ENCODE assay signal across 11 mouse cellular contexts in genomic region chr13:44624716-44625115, GRCm38 (mm10).
DNase-seq lines count a peak whose midpoint lies in the region; ATAC-seq lines count a peak whose summit lies in the region.
"Had no signal": no experiment of that assay in that cellular context is flagged by ENCODE, and none has a peak within 500 bp of the region (broad histone marks: within the 10 kb centered on the region; RNA-seq: fewer than 3 reads in every experiment).

No protein-coding gene starts in this region.

- H3K36me3 ChIP-seq in forebrain, embryonic 16.5 days (ENCODE audit: control insufficient read depth, insufficient read depth) = no peaks in the 10 kb centered on the region
- H3K36me3 ChIP-seq in forebrain, embryonic 15.5 days = no peaks in the 10 kb centered on the region
- H3K36me3 ChIP-seq in midbrain, embryonic 10.5 days = no peaks in the 10 kb centered on the region
- H3K36me3 ChIP-seq in midbrain, embryonic 13.5 days = no peaks in the 10 kb centered on the region
- H3K36me3 ChIP-seq: embryonic facial prominence, embryonic 13.5 days; limb, embryonic 13.5 days had no signal

- H3K4me2 ChIP-seq in forebrain, embryonic 16.5 days (ENCODE audit: low read length) = no peak overlapping the region
- H3K4me2 ChIP-seq in forebrain, embryonic 15.5 days (replicated peaks) = no peak overlapping the region
- H3K4me2 ChIP-seq in midbrain, embryonic 13.5 days (replicated peaks) = no peak overlapping the region
- H3K4me2 ChIP-seq: embryonic facial prominence, embryonic 13.5 days; limb, embryonic 13.5 days; midbrain, embryonic 11.5 days had no signal

- H3K27ac ChIP-seq in forebrain, embryonic 16.5 days (ENCODE audit: low read length) = no peak overlapping the region
- H3K27ac ChIP-seq in forebrain, embryonic 15.5 days (replicated peaks) = no peak overlapping the region
- peak overlapping the region; percentile 39 for H3K27ac ChIP-seq in midbrain, embryonic 10.5 days (replicated peaks)
- H3K27ac ChIP-seq in midbrain, embryonic 13.5 days = no peak overlapping the region
- H3K27ac ChIP-seq: embryonic facial prominence, embryonic 13.5 days; limb, embryonic 13.5 days had no signal

- ATAC-seq in forebrain, embryonic 16.5 days = no peak
- no peak for ATAC-seq in forebrain, embryonic 15.5 days (replicated peaks)
- no peak for ATAC-seq in midbrain, embryonic 13.5 days

- no peaks in the 10 kb centered on the region; the same call in 1 of the 2 replicates for H3K27me3 ChIP-seq in forebrain, embryonic 16.5 days (replicated peaks; ENCODE audit: control insufficient read depth, insufficient read depth, low read length)
- H3K27me3 ChIP-seq in forebrain, embryonic 15.5 days = no peaks in the 10 kb centered on the region
- no peaks in the 10 kb centered on the region; the same call in none of the 2 replicates for H3K27me3 ChIP-seq in midbrain, embryonic 10.5 days (ENCODE audit: low read depth, poor library complexity, severe bottlenecking)
- H3K27me3 ChIP-seq in midbrain, embryonic 13.5 days = 0 out of 2 replicates have a peak, but pooled peaks cover 2% of the 10 kb centered on the region
- H3K27me3 ChIP-seq: embryonic facial prominence, embryonic 13.5 days; limb, embryonic 13.5 days had no signal

- DNase-seq in midbrain, embryonic 10.5 days (ENCODE audit: low spot score) = peak; percentile 31
- DNase-seq in R1 (ENCODE audit: low read depth, low spot score) = peak; percentile 45
- peak; percentile 46 to 70 for DNase-seq in spleen, postnatal 4 days (ENCODE audit: low spot score in 2 of 2)
- DNase-seq in gastrocnemius, postnatal 36 days = no peak
- no peak for DNase-seq in layer of hippocampus, postnatal 25 days (ENCODE audit: extremely low spot score in 1 of 2, low spot score in 1 of 2)

- no peaks in the 10 kb centered on the region for H3K9me3 ChIP-seq in forebrain, embryonic 16.5 days (ENCODE audit: control insufficient read depth, low read length)
- no peaks in the 10 kb centered on the region for H3K9me3 ChIP-seq in forebrain, embryonic 15.5 days
- H3K9me3 ChIP-seq in midbrain, embryonic 10.5 days (replicated peaks) = no peaks in the 10 kb centered on the region
- no peaks in the 10 kb centered on the region for H3K9me3 ChIP-seq in midbrain, embryonic 13.5 days
- H3K9me3 ChIP-seq: embryonic facial prominence, embryonic 13.5 days; limb, embryonic 13.5 days had no signal

- peaks cover 8% of the 10 kb centered on the region for H3K4me1 ChIP-seq in forebrain, embryonic 16.5 days (replicated peaks; ENCODE audit: control insufficient read depth, insufficient read depth, low read length)
- H3K4me1 ChIP-seq in forebrain, embryonic 15.5 days = peaks cover 8% of the 10 kb centered on the region
- peaks cover 43% of the 10 kb centered on the region for H3K4me1 ChIP-seq in midbrain, embryonic 10.5 days
- peaks cover 20% of the 10 kb centered on the region for H3K4me1 ChIP-seq in midbrain, embryonic 13.5 days (replicated peaks)

- intact Hi-C loops in gastrocnemius, postnatal 36 days (cut with DNase I) = no loop called here

- no peak overlapping the region for H3K4me3 ChIP-seq in forebrain, embryonic 16.5 days (replicated peaks; ENCODE audit: low read length)
- H3K4me3 ChIP-seq in forebrain, embryonic 15.5 days = no peak overlapping the region
- no peak overlapping the region for H3K4me3 ChIP-seq in midbrain, embryonic 10.5 days
- no peak overlapping the region for H3K4me3 ChIP-seq in midbrain, embryonic 13.5 days (replicated peaks)
- H3K4me3 ChIP-seq: embryonic facial prominence, embryonic 13.5 days; limb, embryonic 13.5 days had no signal

- 42% methylated on average over 13 of the region's 13 CpGs for WGBS in forebrain, embryonic 16.5 days
- WGBS in forebrain, embryonic 15.5 days = 42% methylated on average over 13 of the region's 13 CpGs
- WGBS in midbrain, embryonic 10.5 days = 60% methylated on average over 13 of the region's 13 CpGs
- WGBS in midbrain, embryonic 13.5 days = 46% methylated on average over 13 of the region's 13 CpGs

- H3K9ac ChIP-seq in forebrain, embryonic 16.5 days (replicated peaks; ENCODE audit: low read depth, low read length) = 0 out of 2 replicates have a peak overlapping the region, but pooled peaks have one; percentile 13
- no peak overlapping the region for H3K9ac ChIP-seq in forebrain, embryonic 15.5 days (replicated peaks)
- H3K9ac ChIP-seq in midbrain, embryonic 13.5 days (replicated peaks) = no peak overlapping the region
- H3K9ac ChIP-seq: embryonic facial prominence, embryonic 13.5 days; limb, embryonic 13.5 days had no signal

Comparison
In these comparisons a context has a peak if more than half of its experiments do, and no peak if none do; other contexts are left out.
1. DNase-seq: peak in midbrain, embryonic 10.5 days (single experiment), R1 (single experiment) and spleen, postnatal 4 days (2 of 2); none in gastrocnemius, postnatal 36 days (0 of 2) and layer of hippocampus, postnatal 25 days (0 of 2).